Comparison of ENCODE assay signal across 9 mouse cellular contexts in the genomic region with DNA sequence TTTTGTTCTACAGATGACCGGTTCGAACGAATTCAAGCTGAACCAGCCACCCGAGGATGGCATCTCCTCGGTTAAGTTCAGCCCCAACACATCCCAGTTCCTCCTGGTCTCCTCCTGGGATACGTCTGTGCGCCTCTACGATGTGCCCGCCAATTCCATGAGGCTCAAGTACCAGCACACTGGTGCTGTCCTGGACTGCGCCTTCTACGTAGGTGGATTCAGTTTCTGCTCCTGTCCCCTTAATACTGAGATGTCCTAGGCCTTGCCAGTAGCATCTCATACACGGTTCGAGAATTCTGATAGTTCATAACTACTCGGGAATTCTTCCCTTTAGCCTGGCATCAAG. TPM values are rescaled to one million over a fixed set of nuclear protein-coding genes. Genes with fewer than 3 reads are reported as not detected.
A peak's percentile ranks its signal among the peaks of the same experiment; 100 is the strongest.
DNase-seq lines count a peak whose midpoint lies in the region; ATAC-seq and TF ChIP-seq lines count a peak whose summit lies in the region.
"Had no signal": no experiment of that assay in that cellular context is flagged by ENCODE, and none has a peak within 500 bp of the region (broad histone marks: within the 10 kb centered on the region; RNA-seq: fewer than 3 reads in every experiment).

No protein-coding gene starts in this region.

- peak overlapping the region; percentile 93 for H3ac ChIP-seq in myocyte (ENCODE audit: control insufficient read depth, insufficient read length)

- H3K36me3 ChIP-seq in embryonic facial prominence, embryonic 11.5 days (replicated peaks; ENCODE audit: control insufficient read depth, insufficient read depth, low read depth, low read length): peaks cover 5% of the 10 kb centered on the region; the same call in 1 of the 2 replicates
- H3K36me3 ChIP-seq in intestine, embryonic 15.5 days: peaks cover 10% of the 10 kb centered on the region
- peaks cover 36% of the 10 kb centered on the region for H3K36me3 ChIP-seq in myocyte (ENCODE audit: control insufficient read depth, insufficient read depth)

- no peaks in the 10 kb centered on the region for H3K9me3 ChIP-seq in embryonic facial prominence, embryonic 11.5 days (replicated peaks; ENCODE audit: control insufficient read depth, low read length)
- H3K9me3 ChIP-seq in intestine, embryonic 15.5 days: no peaks in the 10 kb centered on the region

- H3K27me3 ChIP-seq in embryonic facial prominence, embryonic 11.5 days (ENCODE audit: control insufficient read depth, insufficient read depth, low read length): peaks cover 22% of the 10 kb centered on the region
- H3K27me3 ChIP-seq in intestine, embryonic 15.5 days (replicated peaks): peaks cover 21% of the 10 kb centered on the region
- peaks cover 8% of the 10 kb centered on the region for H3K27me3 ChIP-seq in myocyte (ENCODE audit: control insufficient read depth, insufficient read depth, insufficient read length)

- no peaks in the 10 kb centered on the region; the same call in 1 of the 2 replicates for H3K4me1 ChIP-seq in embryonic facial prominence, embryonic 11.5 days (ENCODE audit: control insufficient read depth, insufficient read depth, low read length)
- peaks cover 16% of the 10 kb centered on the region for H3K4me1 ChIP-seq in intestine, embryonic 15.5 days (replicated peaks)

- TF ChIP-seq CTCF in layer of hippocampus, adult 2 months (conservative IDR thresholded peaks at IDR 0.05): no peak

- H3K27ac ChIP-seq in layer of hippocampus, adult 2 months: peak overlapping the region; percentile 98
- H3K27ac ChIP-seq in embryonic facial prominence, embryonic 11.5 days (replicated peaks; ENCODE audit: low read depth, low read length): peak overlapping the region; percentile 70
- peak overlapping the region; percentile 88 for H3K27ac ChIP-seq in intestine, embryonic 15.5 days

- H3K79me2 ChIP-seq in myocyte (ENCODE audit: control insufficient read depth, insufficient read depth): peaks cover 51% of the 10 kb centered on the region

- peak overlapping the region; percentile 52 for H3K4me2 ChIP-seq in embryonic facial prominence, embryonic 11.5 days (ENCODE audit: low read depth, low read length)
- peak overlapping the region; percentile 51 for H3K4me2 ChIP-seq in intestine, embryonic 15.5 days (replicated peaks)
- H3K4me2 ChIP-seq in myocyte (ENCODE audit: low read depth): peak overlapping the region; percentile 68

- peak overlapping the region; percentile 93 for H3K9ac ChIP-seq in embryonic facial prominence, embryonic 11.5 days (replicated peaks; ENCODE audit: low read length)
- peak overlapping the region; percentile 85 for H3K9ac ChIP-seq in intestine, embryonic 15.5 days

- ATAC-seq in embryonic facial prominence, embryonic 11.5 days (replicated peaks; ENCODE audit: insufficient number of reproducible peaks, low FRiP score, low TSS enrichment, low read depth): peak; percentile 44
- peak; percentile 62 for ATAC-seq in intestine, embryonic 15.5 days

- no peak for TF ChIP-seq POLR2A in myocyte (IDR thresholded peaks at IDR 0.05; ENCODE audit: insufficient read length, low read depth)

- WGBS in embryonic facial prominence, embryonic 11.5 days: 1% methylated on average over 14 of the region's 14 CpGs
- under 1% methylated on average over 14 of the region's 14 CpGs for WGBS in intestine, embryonic 15.5 days

- DNase-seq in layer of hippocampus, adult 2 months (ENCODE audit: low spot score in 2 of 2): no peak
- no peak for DNase-seq in layer of hippocampus, adult 8-10 months (ENCODE audit: low spot score in 2 of 2)
- no peak for DNase-seq in embryonic facial prominence, embryonic 11.5 days (ENCODE audit: low spot score)
- DNase-seq in spleen, adult 18-20 months: no peak
- no peak for DNase-seq in thymus, adult 18-20 months
- DNase-seq in urinary bladder, postnatal 25 days (ENCODE audit: low spot score): no peak

- H3K4me3 ChIP-seq in layer of hippocampus, adult 2 months: peak overlapping the region; percentile 88
- H3K4me3 ChIP-seq in embryonic facial prominence, embryonic 11.5 days (ENCODE audit: low read depth, low read length): peak overlapping the region; percentile 83
- H3K4me3 ChIP-seq in intestine, embryonic 15.5 days (replicated peaks): peak overlapping the region; percentile 83
- H3K4me3 ChIP-seq in myocyte: peak overlapping the region; percentile 58

TF ChIP-seq in myocyte, 11 proteins besides CTCF, POLR2A, EP300 and RAD21:
- TF ChIP-seq TCF3 (IDR thresholded peaks at IDR 0.05; ENCODE audit: insufficient read length, low read depth): no peak
- TF ChIP-seq TCF12 (IDR thresholded peaks at IDR 0.05; ENCODE audit: insufficient read depth, poor library complexity, severe bottlenecking): no peak
- no peak for TF ChIP-seq POLR2AphosphoS2 (IDR thresholded peaks at IDR 0.05; ENCODE audit: insufficient read length, low read depth)
- no peak for TF ChIP-seq MAX (IDR thresholded peaks at IDR 0.05; ENCODE audit: low read depth)
- no peak for TF ChIP-seq REST (IDR thresholded peaks at IDR 0.05; ENCODE audit: insufficient read depth, insufficient read length)

RNA-seq across cellular contexts. Expression of gene Bub3, which starts 0.6 kb away (rescaled TPM):
- 10 to 100 TPM; 59.4 to 66.3 TPM for total RNA-seq in layer of hippocampus, adult 2 months (2021)
- total RNA-seq in layer of hippocampus, adult 8-10 months (2022): 10 to 100 TPM; 60.8 to 68.8 (median 62.0) TPM
- 279 and 281 TPM in 2 replicates for polyA plus RNA-seq in embryonic facial prominence, embryonic 11.5 days (2014; fragmentation: Nextera tagmentation; extraction: Ambion mirVana)
- polyA plus RNA-seq in intestine, embryonic 15.5 days (2015; fragmentation: Nextera tagmentation; extraction: Ambion mirVana): 187 and 188 TPM in 2 replicates
- 99.7 TPM for polyA plus RNA-seq in myocyte (2012; fragmentation: generic; extraction: Trizol)

RNA-seq across cellular contexts. Expression of gene Hmx2, which starts 12.1 kb away (rescaled TPM):
- not detected for total RNA-seq in layer of hippocampus, adult 2 months (2021)
- not detected for total RNA-seq in layer of hippocampus, adult 8-10 months (2022)
- 0.21 and 0.36 TPM in 2 replicates for polyA plus RNA-seq in embryonic facial prominence, embryonic 11.5 days (2014; fragmentation: Nextera tagmentation; extraction: Ambion mirVana)
- 0.97 and 1.1 TPM in 2 replicates for polyA plus RNA-seq in intestine, embryonic 15.5 days (2015; fragmentation: Nextera tagmentation; extraction: Ambion mirVana)
- 0.76 TPM for polyA plus RNA-seq in myocyte (2012; fragmentation: generic; extraction: Trizol)
- total RNA-seq: left cerebral cortex, postnatal 36 days had no signal

RNA-seq across cellular contexts. Expression of gene Hmx3, which starts 18.0 kb away (rescaled TPM):
- total RNA-seq in layer of hippocampus, adult 2 months (2021): not detected
- not detected for total RNA-seq in layer of hippocampus, adult 8-10 months (2022)
- 0.20 TPM in 1 of 2 replicates, not detected in the other for polyA plus RNA-seq in embryonic facial prominence, embryonic 11.5 days (2014; fragmentation: Nextera tagmentation; extraction: Ambion mirVana)
- polyA plus RNA-seq in intestine, embryonic 15.5 days (2015; fragmentation: Nextera tagmentation; extraction: Ambion mirVana): 1.3 and 1.9 TPM in 2 replicates
- 0.36 TPM for polyA plus RNA-seq in myocyte (2012; fragmentation: generic; extraction: Trizol)
- total RNA-seq: left cerebral cortex, postnatal 36 days had no signal
